Mouse (Mus musculus) brain, embryonic 14.5 days (tissue): ENCODE results near the gene Ncapg.

Experiments used
- CTCF ChIP-seq: fragments of 200-500 bp; IDR thresholded peaks from 2 replicates; pipeline ENCODE4 v1.5.1; 2012; ENCODE audit warnings: inconsistent platforms, mild to moderate bottlenecking, moderate library complexity, borderline replicate concordance; ENCODE audit not compliant: insufficient read depth, insufficient read length; ENCODE audit errors: extremely low read depth
- POLR2A ChIP-seq: fragments of 200-500 bp; IDR thresholded peaks from 2 replicates; pipeline ENCODE4 v1.6.1; 2012; ENCODE audit warnings: mild to moderate bottlenecking, inconsistent platforms, borderline replicate concordance; ENCODE audit not compliant: poor library complexity, insufficient read depth, insufficient read length, severe bottlenecking; ENCODE audit errors: extremely low read depth

DNA sequence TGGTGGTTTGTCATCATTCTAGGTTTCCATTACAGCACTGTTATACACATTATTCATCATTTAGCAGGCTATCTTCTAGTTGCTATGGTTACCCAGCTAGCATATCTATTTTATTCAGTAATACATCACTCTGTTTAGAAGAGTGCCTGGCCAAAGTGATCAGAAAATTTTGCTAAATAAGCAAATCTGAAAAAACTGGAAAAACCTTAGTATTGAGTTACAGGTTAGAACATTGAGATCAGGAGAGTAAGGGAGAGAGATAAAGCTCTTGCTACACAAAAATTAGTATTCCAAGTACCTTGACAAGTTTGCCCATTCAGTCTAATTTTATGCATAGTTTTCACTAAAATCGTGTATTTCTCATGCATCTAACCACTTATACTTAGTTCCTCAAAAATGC, 68.2 kb downstream of the Ncapg start:
- TF ChIP-seq CTCF (no peak), POLR2A (no peak)
